9 mouse cellular contexts compared by ENCODE assay signal in genomic region chr8:109947447-109948284, GRCm38 (mm10). TPM values are rescaled to one million over a fixed set of nuclear protein-coding genes. Genes with fewer than 3 reads are reported as not detected.
DNase-seq lines count a peak whose midpoint lies in the region; ATAC-seq lines count a peak whose summit lies in the region.
"Had no signal": no experiment of that assay in that cellular context is flagged by ENCODE, and none has a peak within 500 bp of the region (broad histone marks: within the 10 kb centered on the region; RNA-seq: fewer than 3 reads in every experiment).

No protein-coding gene starts in this region.

- H3K36me3 ChIP-seq in heart, embryonic 12.5 days = no peaks in the 10 kb centered on the region; the same call in 1 of the 2 replicates
- no peaks in the 10 kb centered on the region; the same call in 1 of the 2 replicates for H3K36me3 ChIP-seq in embryonic facial prominence, embryonic 15.5 days
- no peaks in the 10 kb centered on the region for H3K36me3 ChIP-seq in intestine, embryonic 15.5 days
- peaks cover 11% of the 10 kb centered on the region; the same call in 1 of the 2 replicates for H3K36me3 ChIP-seq in liver, embryonic 13.5 days

- no peak overlapping the region for H3K27ac ChIP-seq in heart, embryonic 12.5 days (ENCODE audit: poor library complexity, severe bottlenecking)
- H3K27ac ChIP-seq in embryonic facial prominence, embryonic 15.5 days (replicated peaks) = no peak overlapping the region
- H3K27ac ChIP-seq in intestine, embryonic 15.5 days = no peak overlapping the region
- no peak overlapping the region for H3K27ac ChIP-seq in liver, embryonic 13.5 days
- H3K27ac ChIP-seq: macrophage had no signal

- peak overlapping the region; percentile 40; the same call in 1 of the 2 replicates for H3K9ac ChIP-seq in heart, embryonic 12.5 days
- no peak overlapping the region for H3K9ac ChIP-seq in embryonic facial prominence, embryonic 15.5 days
- no peak overlapping the region for H3K9ac ChIP-seq in intestine, embryonic 15.5 days
- no peak overlapping the region for H3K9ac ChIP-seq in liver, embryonic 13.5 days

- peak overlapping the region; percentile 44 for H3K4me3 ChIP-seq in heart, embryonic 12.5 days
- peak overlapping the region; percentile 31 for H3K4me3 ChIP-seq in embryonic facial prominence, embryonic 15.5 days (replicated peaks)
- H3K4me3 ChIP-seq in intestine, embryonic 15.5 days (replicated peaks) = peak overlapping the region; percentile 19
- H3K4me3 ChIP-seq in liver, embryonic 13.5 days (replicated peaks) = peak overlapping the region; percentile 13; the same call in 1 of the 2 replicates

- H3K4me1 ChIP-seq in heart, embryonic 12.5 days (replicated peaks) = peaks cover 5% of the 10 kb centered on the region
- peaks cover 21% of the 10 kb centered on the region for H3K4me1 ChIP-seq in embryonic facial prominence, embryonic 15.5 days
- H3K4me1 ChIP-seq in intestine, embryonic 15.5 days (replicated peaks) = peaks cover 13% of the 10 kb centered on the region
- H3K4me1 ChIP-seq in liver, embryonic 13.5 days (replicated peaks) = peaks cover 10% of the 10 kb centered on the region

- no peaks in the 10 kb centered on the region for H3K9me3 ChIP-seq in heart, embryonic 12.5 days (replicated peaks)
- H3K9me3 ChIP-seq in embryonic facial prominence, embryonic 15.5 days (replicated peaks) = no peaks in the 10 kb centered on the region
- no peaks in the 10 kb centered on the region for H3K9me3 ChIP-seq in intestine, embryonic 15.5 days
- no peaks in the 10 kb centered on the region for H3K9me3 ChIP-seq in liver, embryonic 13.5 days (replicated peaks)

- peaks cover 67% of the 10 kb centered on the region for H3K27me3 ChIP-seq in heart, embryonic 12.5 days (replicated peaks)
- H3K27me3 ChIP-seq in embryonic facial prominence, embryonic 15.5 days = peaks cover 11% of the 10 kb centered on the region
- H3K27me3 ChIP-seq in intestine, embryonic 15.5 days (replicated peaks) = peaks cover 9% of the 10 kb centered on the region; the same call in 1 of the 2 replicates
- H3K27me3 ChIP-seq in liver, embryonic 13.5 days = peaks cover 58% of the 10 kb centered on the region

- WGBS in heart, embryonic 12.5 days = 4% methylated on average over 26 of the region's 26 CpGs
- WGBS in embryonic facial prominence, embryonic 15.5 days = 2% methylated on average over 26 of the region's 26 CpGs
- 4% methylated on average over 26 of the region's 26 CpGs for WGBS in intestine, embryonic 15.5 days
- 6% methylated on average over 26 of the region's 26 CpGs for WGBS in liver, embryonic 13.5 days (ENCODE audit: insufficient replicate concordance)

- peak; percentile 25; the same call in 1 of the 2 replicates for ATAC-seq in heart, embryonic 12.5 days (ENCODE audit: insufficient number of reproducible peaks, low FRiP score)
- peak; percentile 70 for ATAC-seq in embryonic facial prominence, embryonic 15.5 days (ENCODE audit: insufficient number of reproducible peaks, low FRiP score, low TSS enrichment, low read depth)
- ATAC-seq in intestine, embryonic 15.5 days = no peak
- ATAC-seq in liver, embryonic 13.5 days (ENCODE audit: low read depth) = peak; percentile 18; the same call in 1 of the 2 replicates
- ATAC-seq in inflammation-experienced regulatory T-cells, adult 6 months = no peak

- DNase-seq in heart, adult 18-20 months = no peak
- DNase-seq in adrenal gland, postnatal 36 days = peak; percentile 16 to 27
- no peak for DNase-seq in liver, embryonic 13.5 days
- DNase-seq in neural tube, embryonic 10.5 days (ENCODE audit: extremely low spot score, low spot score) = peak; percentile 36

- H3K4me2 ChIP-seq in heart, embryonic 12.5 days = peak overlapping the region; percentile 81
- H3K4me2 ChIP-seq in embryonic facial prominence, embryonic 15.5 days (replicated peaks) = peak overlapping the region; percentile 50
- H3K4me2 ChIP-seq in intestine, embryonic 15.5 days (replicated peaks) = peak overlapping the region; percentile 53
- H3K4me2 ChIP-seq in liver, embryonic 13.5 days = peak overlapping the region; percentile 33

RNA-seq across cellular contexts. Expression of gene Marveld3, which starts 14.3 kb away (rescaled TPM):
- polyA plus RNA-seq in heart, embryonic 12.5 days (2016; fragmentation: Nextera tagmentation; extraction: Ambion mirVana) = 0.40 and 0.41 TPM in 2 replicates
- total RNA-seq in heart, adult 18-20 months (2021) = under 1 TPM in 1 of 2 experiments, not detected in 1; 0.46 TPM
- total RNA-seq in adrenal gland, postnatal 36 days (2021) = under 1 TPM in 1 of 2 experiments, not detected in 1; 0.17 TPM
- 5.2 and 5.6 TPM in 2 replicates for polyA plus RNA-seq in embryonic facial prominence, embryonic 15.5 days (2015; fragmentation: Nextera tagmentation; extraction: Ambion mirVana)
- 12.8 and 14.6 TPM in 2 replicates for polyA plus RNA-seq in intestine, embryonic 15.5 days (2015; fragmentation: Nextera tagmentation; extraction: Ambion mirVana)
- 0.14 TPM in 1 of 2 replicates, not detected in the other for polyA plus RNA-seq in liver, embryonic 13.5 days (2015; fragmentation: Nextera tagmentation; extraction: Ambion mirVana)
- not detected for polyA plus RNA-seq in inflammation-experienced regulatory T-cells, adult 6 months (2017; shearing (Covaris generic))
- polyA plus RNA-seq: macrophage had no signal

RNA-seq across cellular contexts. Expression of gene Tat, which starts 42.6 kb away (rescaled TPM):
- 0.08 TPM in 1 of 2 replicates, not detected in the other for polyA plus RNA-seq in heart, embryonic 12.5 days (2016; fragmentation: Nextera tagmentation; extraction: Ambion mirVana)
- 1 to 10 TPM in 1 of 2 experiments, under 1 TPM in 1; 0.50 to 3.6 TPM for total RNA-seq in heart, adult 18-20 months (2021)
- 1 to 10 TPM in 1 of 2 experiments, under 1 TPM in 1; 0.10 to 1.5 TPM for total RNA-seq in adrenal gland, postnatal 36 days (2021)
- polyA plus RNA-seq in embryonic facial prominence, embryonic 15.5 days (2015; fragmentation: Nextera tagmentation; extraction: Ambion mirVana) = 0.27 TPM in 1 of 2 replicates, not detected in the other
- not detected in 2 replicates for polyA plus RNA-seq in intestine, embryonic 15.5 days (2015; fragmentation: Nextera tagmentation; extraction: Ambion mirVana)
- polyA plus RNA-seq in liver, embryonic 13.5 days (2015; fragmentation: Nextera tagmentation; extraction: Ambion mirVana) = 0.16 and 0.20 TPM in 2 replicates
- polyA plus RNA-seq in inflammation-experienced regulatory T-cells, adult 6 months (2017; shearing (Covaris generic)) = not detected
- polyA plus RNA-seq: macrophage had no signal

Comparison
In these comparisons a context has a peak if more than half of its experiments do, and no peak if none do; other contexts are left out.
1. ATAC-seq: peak in heart, embryonic 12.5 days (single experiment), embryonic facial prominence, embryonic 15.5 days (single experiment) and liver, embryonic 13.5 days (single experiment); none in intestine, embryonic 15.5 days (single experiment) and inflammation-experienced regulatory T-cells, adult 6 months (single experiment).
2. DNase-seq: peak in adrenal gland, postnatal 36 days (2 of 2) and neural tube, embryonic 10.5 days (single experiment); none in heart, adult 18-20 months (0 of 2) and liver, embryonic 13.5 days (single experiment).
3. Peak in every context shown above with its lines, with median percentiles within 50 percentile points of each other: H3K4me2 ChIP-seq and H3K4me3 ChIP-seq.